Mouse (Mus musculus) liver, adult 2 months (tissue): ENCODE measurements around the gene Taf6.

Experiments used
- CTCF ChIP-seq: fragments of 200-500 bp; IDR thresholded peaks from 2 replicates; pipeline ENCODE4 v1.5.1; 2011; ENCODE audit warnings: low read depth, low read length, control low read depth
- POLR2A ChIP-seq: fragments of 200-500 bp; IDR thresholded peaks from 2 replicates; pipeline ENCODE4 v1.6.1; 2011; ENCODE audit warnings: low read length, control low read depth; ENCODE audit not compliant: insufficient read depth; ENCODE audit errors: extremely low read depth

GRCm38 (mm10) chr5:138207873-138208272 lies 20.6 kb upstream of the Taf6 start:
- TF ChIP-seq CTCF (no peak), POLR2A (no peak)
